ENCODE assay signal across 8 mouse cellular contexts in genomic region chr8:128679909-128680308, GRCm38 (mm10). TPM values are rescaled to one million over a fixed set of nuclear protein-coding genes. Genes with fewer than 3 reads are reported as not detected.
DNase-seq lines count a peak whose midpoint lies in the region; ATAC-seq and TF ChIP-seq lines count a peak whose summit lies in the region.

No protein-coding gene starts in this region.

- TF ChIP-seq CTCF in forebrain, postnatal 0 days (IDR thresholded peaks at IDR 0.05; ENCODE audit: low read depth), result no peak
- no peak for TF ChIP-seq CTCF in gastrocnemius, adult 2 months (IDR thresholded peaks at IDR 0.05)
- no peak for TF ChIP-seq CTCF in intestine, postnatal 0 days (IDR thresholded peaks at IDR 0.05; ENCODE audit: low read depth)

- WGBS in forebrain, postnatal 0 days, result 69% methylated on average over 2 of the region's 2 CpGs
- WGBS in forebrain, embryonic 13.5 days, result 84% methylated on average over 2 of the region's 2 CpGs
- 46% methylated on average over 2 of the region's 2 CpGs for WGBS in intestine, postnatal 0 days
- 44% methylated on average over 2 of the region's 2 CpGs for WGBS in lung, embryonic 16.5 days

- intact Hi-C loops in gastrocnemius, adult 2 months (cut with DNase I), result no loop called here

- H3K9me3 ChIP-seq in forebrain, postnatal 0 days (ENCODE audit: low read length), result no peaks in the 10 kb centered on the region
- no peaks in the 10 kb centered on the region for H3K9me3 ChIP-seq in forebrain, embryonic 13.5 days (replicated peaks)
- H3K9me3 ChIP-seq in intestine, postnatal 0 days (ENCODE audit: control insufficient read depth), result no peaks in the 10 kb centered on the region
- no peaks in the 10 kb centered on the region for H3K9me3 ChIP-seq in lung, embryonic 16.5 days (ENCODE audit: control insufficient read depth, low read length)

- no peak overlapping the region for H3K4me3 ChIP-seq in forebrain, postnatal 0 days (ENCODE audit: low read depth, low read length)
- H3K4me3 ChIP-seq in forebrain, embryonic 13.5 days, result no peak overlapping the region
- no peak overlapping the region for H3K4me3 ChIP-seq in gastrocnemius, adult 2 months
- no peak overlapping the region for H3K4me3 ChIP-seq in intestine, postnatal 0 days (ENCODE audit: low read depth, low read length)
- H3K4me3 ChIP-seq in lung, embryonic 16.5 days (ENCODE audit: low read length), result no peak overlapping the region

- no peaks in the 10 kb centered on the region for H3K27me3 ChIP-seq in forebrain, postnatal 0 days (ENCODE audit: insufficient read depth, low read length)
- H3K27me3 ChIP-seq in forebrain, embryonic 13.5 days, result no peaks in the 10 kb centered on the region
- H3K27me3 ChIP-seq in intestine, postnatal 0 days (replicated peaks; ENCODE audit: control insufficient read depth, insufficient read depth, low read length), result no peaks in the 10 kb centered on the region
- no peaks in the 10 kb centered on the region for H3K27me3 ChIP-seq in lung, embryonic 16.5 days (ENCODE audit: control insufficient read depth, insufficient read depth, low read depth, low read length)

- no peak overlapping the region for H3K4me2 ChIP-seq in forebrain, postnatal 0 days (ENCODE audit: low read depth)
- H3K4me2 ChIP-seq in forebrain, embryonic 13.5 days, result no peak overlapping the region
- no peak overlapping the region for H3K4me2 ChIP-seq in intestine, postnatal 0 days (replicated peaks; ENCODE audit: low read depth)
- no peak overlapping the region for H3K4me2 ChIP-seq in lung, embryonic 16.5 days (ENCODE audit: low read depth, low read length)

- peak; percentile 30; the same call in 1 of the 2 replicates for ATAC-seq in forebrain, postnatal 0 days
- no peak for ATAC-seq in forebrain, embryonic 13.5 days
- ATAC-seq in intestine, postnatal 0 days, result peak; percentile 55
- ATAC-seq in lung, embryonic 16.5 days (ENCODE audit: low read depth), result peak; percentile 97

- no peak overlapping the region for H3K27ac ChIP-seq in forebrain, postnatal 0 days (ENCODE audit: low read depth, low read length)
- no peak overlapping the region for H3K27ac ChIP-seq in forebrain, embryonic 13.5 days
- peak overlapping the region; percentile 80 for H3K27ac ChIP-seq in gastrocnemius, adult 2 months
- H3K27ac ChIP-seq in intestine, postnatal 0 days (ENCODE audit: low read depth, low read length), result peak overlapping the region; percentile 50; the same call in 1 of the 2 replicates
- peak overlapping the region; percentile 93 for H3K27ac ChIP-seq in lung, embryonic 16.5 days (ENCODE audit: low read length)

- no peak for DNase-seq in forebrain, postnatal 0 days
- peak; percentile 45 for DNase-seq in gastrocnemius, adult 2 months
- DNase-seq in B cell, adult 2 months, result no peak
- DNase-seq in cerebellum, postnatal 4 days (ENCODE audit: low spot score in 2 of 2), result no peak
- DNase-seq in spleen, postnatal 36 days (ENCODE audit: low spot score in 2 of 2), result no peak

- H3K4me1 ChIP-seq in forebrain, postnatal 0 days (ENCODE audit: insufficient read depth), result no peaks in the 10 kb centered on the region
- peaks cover 4% of the 10 kb centered on the region for H3K4me1 ChIP-seq in forebrain, embryonic 13.5 days
- no peaks in the 10 kb centered on the region for H3K4me1 ChIP-seq in intestine, postnatal 0 days (replicated peaks; ENCODE audit: control insufficient read depth, insufficient read depth, low read length)
- H3K4me1 ChIP-seq in lung, embryonic 16.5 days (replicated peaks; ENCODE audit: control insufficient read depth, insufficient read depth, low read length), result peaks cover 8% of the 10 kb centered on the region

- no peak overlapping the region for H3K9ac ChIP-seq in forebrain, postnatal 0 days
- no peak overlapping the region for H3K9ac ChIP-seq in forebrain, embryonic 13.5 days
- no peak overlapping the region for H3K9ac ChIP-seq in intestine, postnatal 0 days (ENCODE audit: low read depth, low read length)
- no peak overlapping the region for H3K9ac ChIP-seq in lung, embryonic 16.5 days (ENCODE audit: low read length)

- no peaks in the 10 kb centered on the region for H3K36me3 ChIP-seq in forebrain, postnatal 0 days (ENCODE audit: insufficient read depth)
- H3K36me3 ChIP-seq in forebrain, embryonic 13.5 days (ENCODE audit: poor library complexity, severe bottlenecking), result no peaks in the 10 kb centered on the region
- no peaks in the 10 kb centered on the region for H3K36me3 ChIP-seq in intestine, postnatal 0 days (ENCODE audit: control insufficient read depth, insufficient read depth)
- no peaks in the 10 kb centered on the region for H3K36me3 ChIP-seq in lung, embryonic 16.5 days (ENCODE audit: control insufficient read depth, insufficient read depth, low read length)

RNA-seq across cellular contexts. Expression of gene Itgb1, which starts 5.5 kb away (rescaled TPM):
- total RNA-seq in forebrain, postnatal 0 days (2014; rRNA removed), result 56.7 and 82.3 TPM in 2 replicates
- polyA plus RNA-seq in forebrain, postnatal 0 days (2015; fragmentation: Nextera tagmentation; extraction: Ambion mirVana), result 55.6 and 61.5 TPM in 2 replicates
- polyA plus RNA-seq in forebrain, embryonic 13.5 days (2015; fragmentation: Nextera tagmentation; extraction: Ambion mirVana), result 84.4 and 86.8 TPM in 2 replicates
- total RNA-seq in gastrocnemius, adult 2 months (2021), result 100 to 1,000 TPM; 166 to 198 TPM
- polyA plus RNA-seq in intestine, postnatal 0 days (2015; fragmentation: Nextera tagmentation; extraction: Ambion mirVana), result 185 and 188 TPM in 2 replicates
- polyA plus RNA-seq in lung, embryonic 16.5 days (2015; fragmentation: Nextera tagmentation; extraction: Ambion mirVana), result 373 and 384 TPM in 2 replicates

Comparison
In these comparisons a context has a peak if more than half of its experiments do, and no peak if none do; other contexts are left out.
1. H3K27ac ChIP-seq: peak in gastrocnemius, adult 2 months (single experiment), intestine, postnatal 0 days (single experiment) and lung, embryonic 16.5 days (single experiment); none in forebrain, postnatal 0 days (single experiment) and forebrain, embryonic 13.5 days (single experiment).